Mouse (Mus musculus) intestine, embryonic 16.5 days (tissue): ENCODE data around the gene Ephb4. TPM values are rescaled to one million over a fixed set of nuclear protein-coding genes. Genes with fewer than 3 reads are reported as not detected.
A peak's percentile ranks its signal among the peaks of the same experiment; 100 is the strongest.

ENCODE experiments used
- ATAC-seq: fragments of 200-750 bp; cut with Nextera tagmentation; 2 replicates; pipeline ENCODE4 v1.8.0; 2017; ENCODE audit warnings: moderate TSS enrichment, moderate library complexity
- H3K27ac ChIP-seq: fragments of 300-500 bp; sonication (generic); 2 replicates; pipeline ENCODE4 v1.5.1; 2014; ENCODE audit warnings: mild to moderate bottlenecking, low read length
- H3K27me3 ChIP-seq: fragments of 300-500 bp; sonication (generic); replicated peaks from 2 replicates; pipeline ENCODE4 v1.6.1; 2014; ENCODE audit warnings: low read length, control low read depth, mixed read lengths; ENCODE audit not compliant: control insufficient read depth, insufficient read depth
- H3K36me3 ChIP-seq: fragments of 300-500 bp; sonication (generic); 2 replicates; pipeline ENCODE4 v1.6.1; 2014; ENCODE audit warnings: low read length, control low read depth; ENCODE audit not compliant: control insufficient read depth, insufficient read depth
- H3K4me1 ChIP-seq: fragments of 300-500 bp; sonication (generic); 2 replicates; pipeline ENCODE4 v1.6.1; 2014; ENCODE audit warnings: low read length, control low read depth, mixed read lengths; ENCODE audit not compliant: control insufficient read depth, insufficient read depth
- H3K4me2 ChIP-seq: fragments of 300-500 bp; sonication (generic); 2 replicates; pipeline ENCODE4 v1.6.1; 2014; ENCODE audit warnings: low read depth, low read length, control low read depth
- H3K4me3 ChIP-seq: fragments of 300-500 bp; sonication (generic); 2 replicates; pipeline ENCODE4 v1.5.1; 2014; ENCODE audit warnings: mild to moderate bottlenecking, low read length
- H3K9ac ChIP-seq: fragments of 300-500 bp; sonication (generic); 2 replicates; pipeline ENCODE4 v1.6.1; 2014; ENCODE audit warnings: low read depth, low read length
- H3K9me3 ChIP-seq: fragments of 300-500 bp; sonication (generic); 2 replicates; pipeline ENCODE4 v1.6.1; 2016; ENCODE audit warnings: low read length, control low read depth; ENCODE audit not compliant: control insufficient read depth
- WGBS: fragments of 180-500 bp; shearing (Covaris S2); extraction: QIAGEN DNeasy Blood & Tissue Kit; methylation state at CpG from one replicate; pipeline ENCODE4 v1.1.7; 2014; 5-methylcytosine and 5-hydroxymethylcytosine counted together
- polyA plus RNA-seq: library from polyadenylated mRNA; unstranded; fragments of >200 nt; fragmentation: Nextera tagmentation; extraction: Ambion mirVana; gene quantifications from 2 replicates; pipeline ENCODE4 v1.2.1, GENCODE M21; 2015

Ephb4 gene
- polyA plus RNA-seq, 1 experiment from 2014 or later: 29.9 TPM

- WGBS: 38% methylated on average over 7 of the region's 7 CpGs
Measured at GRCm38 (mm10) chr5:137376198-137376597, 26.3 kb downstream of the Ephb4 start.

GRCm38 (mm10) chr5:137376722-137377121 is 26.8 kb downstream of the Ephb4 start:
- Histone ChIP-seq H3K4me1 (peaks cover 10% of the 10 kb centered on the region), H3K36me3 (peaks cover 16% of the 10 kb centered on the region), H3K27me3 (no peaks in the 10 kb centered on the region), H3K9me3 (no peaks in the 10 kb centered on the region), H3K9ac (no peak overlapping the region), H3K4me2 (no peak overlapping the region), H3K4me3 (no peak overlapping the region), H3K27ac (no peak overlapping the region)
- ATAC-seq: 0 out of 2 replicates have a peak, but pooled peaks have one; percentile 27
- 47% methylated on average over 9 of the region's 9 CpGs for WGBS

More at GRCm38 (mm10) chr5:137376198-137376597, 26.3 kb downstream of the Ephb4 start:
- ATAC-seq: peak; percentile 29
- peaks cover 19% of the 10 kb centered on the region for H3K36me3 ChIP-seq
- no peak overlapping the region for H3K4me2 ChIP-seq
- H3K27me3 ChIP-seq: no peaks in the 10 kb centered on the region
- H3K9me3 ChIP-seq: no peaks in the 10 kb centered on the region
- peak overlapping the region; percentile 14; the same call in 1 of the 2 replicates for H3K27ac ChIP-seq
- H3K9ac ChIP-seq: no peak overlapping the region
- peaks cover 10% of the 10 kb centered on the region for H3K4me1 ChIP-seq
- no peak overlapping the region for H3K4me3 ChIP-seq

- Histone ChIP-seq H3K9ac (no peak overlapping the region), H3K9me3 (no peaks in the 10 kb centered on the region), H3K4me1 (peaks cover 10% of the 10 kb centered on the region), H3K27me3 (no peaks in the 10 kb centered on the region), H3K27ac (no peak overlapping the region), H3K4me3 (no peak overlapping the region), H3K36me3 (peaks cover 14% of the 10 kb centered on the region), H3K4me2 (peak overlapping the region; percentile 13; the same call in 1 of the 2 replicates)
- 20% methylated on average over 10 of the region's 11 CpGs for WGBS
- peak; percentile 9 for ATAC-seq
Measured at GRCm38 (mm10) chr5:137377176-137377575, 27.3 kb downstream of the Ephb4 start.

GRCm38 (mm10) chr5:137377603-137378002 is 27.7 kb downstream of the Ephb4 start:
- Histone ChIP-seq H3K27me3 (no peaks in the 10 kb centered on the region), H3K27ac (no peak overlapping the region), H3K4me3 (no peak overlapping the region), H3K9ac (no peak overlapping the region), H3K4me1 (peaks cover 10% of the 10 kb centered on the region), H3K4me2 (no peak overlapping the region; the same call in 1 of the 2 replicates), H3K36me3 (peaks cover 10% of the 10 kb centered on the region), H3K9me3 (no peaks in the 10 kb centered on the region)
- no peak for ATAC-seq
- 23% methylated on average over 11 of the region's 15 CpGs for WGBS

- Histone ChIP-seq H3K27ac (no peak overlapping the region), H3K36me3 (no peaks in the 10 kb centered on the region), H3K9me3 (no peaks in the 10 kb centered on the region), H3K4me2 (no peak overlapping the region), H3K4me3 (no peak overlapping the region), H3K27me3 (no peaks in the 10 kb centered on the region), H3K9ac (no peak overlapping the region), H3K4me1 (peaks cover 6% of the 10 kb centered on the region)
- WGBS: 55% methylated on average over 4 of the region's 4 CpGs
- no peak for ATAC-seq
Measured at GRCm38 (mm10) chr5:137381152-137381551, 31.2 kb downstream of the Ephb4 start.

GRCm38 (mm10) chr5:137383441-137383840 is 33.5 kb downstream of the Ephb4 start:
- Histone ChIP-seq H3K27me3 (no peaks in the 10 kb centered on the region), H3K9me3 (no peaks in the 10 kb centered on the region), H3K27ac (no peak overlapping the region), H3K9ac (no peak overlapping the region), H3K4me3 (no peak overlapping the region), H3K36me3 (no peaks in the 10 kb centered on the region), H3K4me2 (no peak overlapping the region), H3K4me1 (0 out of 2 replicates have a peak, but pooled peaks cover 2% of the 10 kb centered on the region)
- no peak for ATAC-seq
- WGBS: 85% methylated on average over 7 of the region's 7 CpGs

GRCm38 (mm10) chr5:137386712-137387111 is 36.8 kb downstream of the Ephb4 start:
- no peak overlapping the region for H3K4me2 ChIP-seq
- no peak for ATAC-seq
- 87% methylated on average over 7 of the region's 7 CpGs for WGBS
- H3K27me3 ChIP-seq: no peaks in the 10 kb centered on the region
- H3K9ac ChIP-seq: no peak overlapping the region
- no peaks in the 10 kb centered on the region for H3K9me3 ChIP-seq
- no peak overlapping the region for H3K27ac ChIP-seq
- no peaks in the 10 kb centered on the region for H3K4me1 ChIP-seq
- H3K36me3 ChIP-seq: no peaks in the 10 kb centered on the region
- no peak overlapping the region for H3K4me3 ChIP-seq

- H3K4me3 ChIP-seq: no peak overlapping the region
- H3K4me1 ChIP-seq: no peaks in the 10 kb centered on the region
- no peak overlapping the region for H3K4me2 ChIP-seq
- WGBS: 80% methylated on average over 8 of the region's 8 CpGs
- no peaks in the 10 kb centered on the region for H3K9me3 ChIP-seq
- H3K9ac ChIP-seq: no peak overlapping the region
- H3K36me3 ChIP-seq: no peaks in the 10 kb centered on the region
- no peak for ATAC-seq
- H3K27ac ChIP-seq: no peak overlapping the region
- H3K27me3 ChIP-seq: no peaks in the 10 kb centered on the region
Measured at GRCm38 (mm10) chr5:137391641-137392040, 41.7 kb downstream of the Ephb4 start.

GRCm38 (mm10) chr5:137394456-137394855 is 44.5 kb downstream of the Ephb4 start:
- no peaks in the 10 kb centered on the region for H3K4me1 ChIP-seq
- no peak overlapping the region for H3K4me3 ChIP-seq
- WGBS: 42% methylated on average over 7 of the region's 7 CpGs
- H3K27ac ChIP-seq: no peak overlapping the region
- no peaks in the 10 kb centered on the region for H3K9me3 ChIP-seq
- no peaks in the 10 kb centered on the region for H3K27me3 ChIP-seq
- no peaks in the 10 kb centered on the region for H3K36me3 ChIP-seq
- H3K9ac ChIP-seq: no peak overlapping the region
- ATAC-seq: no peak
- no peak overlapping the region for H3K4me2 ChIP-seq

GRCm38 (mm10) chr5:137404081-137404480 is 54.2 kb downstream of the Ephb4 start:
- 83% methylated on average over 2 of the region's 2 CpGs for WGBS
- Histone ChIP-seq H3K36me3 (no peaks in the 10 kb centered on the region), H3K4me2 (no peak overlapping the region), H3K9me3 (no peaks in the 10 kb centered on the region), H3K4me3 (no peak overlapping the region), H3K4me1 (no peaks in the 10 kb centered on the region), H3K9ac (no peak overlapping the region), H3K27me3 (no peaks in the 10 kb centered on the region), H3K27ac (no peak overlapping the region)
- ATAC-seq: no peak
